In the genomic region with DNA sequence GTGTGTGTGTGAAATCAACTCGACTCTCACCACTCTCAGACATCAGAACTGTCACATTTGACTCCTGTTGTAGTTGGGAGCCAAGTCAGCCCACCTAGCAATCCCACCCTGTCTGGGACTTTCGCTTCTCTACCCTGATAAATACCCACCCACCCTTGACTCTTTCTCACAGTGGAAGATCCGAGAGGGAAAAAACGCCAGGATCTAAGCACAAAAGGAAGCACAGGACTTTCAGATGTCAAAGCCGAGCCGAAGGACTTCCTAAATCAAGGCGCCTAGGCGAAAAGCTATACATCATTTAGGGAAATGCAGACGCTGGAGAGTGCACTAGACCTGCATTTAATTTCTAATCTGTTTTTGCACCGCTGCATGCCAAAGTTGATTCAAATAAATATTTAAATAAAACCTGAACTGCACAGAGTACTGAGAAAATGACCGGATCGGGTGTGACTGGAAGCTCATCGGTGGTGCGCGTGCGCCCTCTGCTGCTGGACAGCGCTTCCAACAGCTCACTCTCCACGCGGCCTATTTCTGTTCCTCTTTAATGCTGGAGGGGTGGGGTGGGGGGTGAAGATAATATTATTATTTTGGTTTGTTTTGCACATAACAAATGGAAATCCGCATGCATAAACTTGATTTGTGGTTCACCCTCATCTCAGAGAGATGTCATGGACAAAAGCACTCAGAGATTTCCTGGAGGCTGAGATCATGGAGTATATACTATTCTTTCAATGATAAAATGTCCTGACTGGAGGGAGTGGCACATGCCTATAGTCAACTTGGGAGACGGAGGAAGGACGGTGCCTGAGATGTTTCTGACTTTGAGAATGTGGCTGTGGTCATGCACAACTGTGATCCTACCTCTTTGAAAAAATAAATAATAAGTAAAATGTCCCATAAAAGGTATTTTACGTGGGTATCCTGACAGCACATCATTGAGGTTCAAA, we compare ENCODE assay signal across 9 mouse cellular contexts. TPM values are rescaled to one million over a fixed set of nuclear protein-coding genes. Genes with fewer than 3 reads are reported as not detected.
A peak's percentile ranks its signal among the peaks of the same experiment; 100 is the strongest.
DNase-seq lines count a peak whose midpoint lies in the region; ATAC-seq lines count a peak whose summit lies in the region.
"Had no signal": no experiment of that assay in that cellular context is flagged by ENCODE, and none has a peak within 500 bp of the region (broad histone marks: within the 10 kb centered on the region; RNA-seq: fewer than 3 reads in every experiment).

No protein-coding gene starts in this region.

- H3K4me1 ChIP-seq in hindbrain, embryonic 11.5 days (replicated peaks; ENCODE audit: control insufficient read depth, insufficient read depth, low read length): no peaks in the 10 kb centered on the region

- no peak overlapping the region for H3K4me3 ChIP-seq in hindbrain, embryonic 11.5 days (ENCODE audit: low read depth, low read length)
- H3K4me3 ChIP-seq: myocyte had no signal

- 0 out of 2 replicates have a peak overlapping the region, but pooled peaks have one; percentile 4 for H3K4me2 ChIP-seq in hindbrain, embryonic 11.5 days (replicated peaks; ENCODE audit: low read depth, low read length)

- peak; percentile 58 for DNase-seq in MN1 (ENCODE audit: low spot score)
- DNase-seq in cerebellum, adult 8-10 months: peak; percentile 67
- DNase-seq in hindbrain, embryonic 11.5 days (ENCODE audit: low spot score): peak; percentile 82
- peak; percentile 88 to 92 for DNase-seq in layer of hippocampus, postnatal 10 days (ENCODE audit: low spot score in 2 of 2)
- DNase-seq in lung, postnatal 10 days: peak; percentile 77
- peak; percentile 68 for DNase-seq in ovary, postnatal 36 days (ENCODE audit: low spot score)
- DNase-seq in thymus, postnatal 4 days: peak; percentile 78

- H3K27ac ChIP-seq in hindbrain, embryonic 11.5 days (ENCODE audit: low read depth, low read length): no peak overlapping the region

- no peaks in the 10 kb centered on the region for H3K27me3 ChIP-seq in hindbrain, embryonic 11.5 days (ENCODE audit: control insufficient read depth, insufficient read depth, low read length)

- 27% methylated on average over 23 of the region's 23 CpGs for WGBS in hindbrain, embryonic 11.5 days

- peak; percentile 98 for ATAC-seq in frontal cortex, adult (ENCODE audit: low TSS enrichment)
- ATAC-seq in hindbrain, embryonic 11.5 days (ENCODE audit: low FRiP score): 0 out of 2 replicates have a peak, but pooled peaks have one; percentile 57

- no peaks in the 10 kb centered on the region for H3K9me3 ChIP-seq in hindbrain, embryonic 11.5 days (ENCODE audit: control insufficient read depth, low read length)

- no peaks in the 10 kb centered on the region for H3K36me3 ChIP-seq in hindbrain, embryonic 11.5 days (ENCODE audit: control insufficient read depth, insufficient read depth, low read length)

- no peak overlapping the region for H3K9ac ChIP-seq in hindbrain, embryonic 11.5 days (ENCODE audit: low read depth, low read length)

RNA-seq across cellular contexts. Expression of a gene that starts 31.5 kb away (rescaled TPM):
- polyA plus RNA-seq in hindbrain, embryonic 11.5 days (2014; fragmentation: Nextera tagmentation; extraction: Ambion mirVana): 14.3 TPM in 2 replicates
- 10 to 100 TPM in 1 of 2 experiments, 1 to 10 TPM in 1; 7.4 to 10.3 TPM for total RNA-seq in layer of hippocampus, postnatal 10 days (2021)
